Mouse (Mus musculus): ENCODE measurements around the gene Ube2l3. TPM values are rescaled to one million over a fixed set of nuclear protein-coding genes. Genes with fewer than 3 reads are reported as not detected.

The Ube2l3 gene
- 113 and 116 TPM in 2 replicates for polyA plus RNA-seq (2012; rRNA removed)

DNA sequence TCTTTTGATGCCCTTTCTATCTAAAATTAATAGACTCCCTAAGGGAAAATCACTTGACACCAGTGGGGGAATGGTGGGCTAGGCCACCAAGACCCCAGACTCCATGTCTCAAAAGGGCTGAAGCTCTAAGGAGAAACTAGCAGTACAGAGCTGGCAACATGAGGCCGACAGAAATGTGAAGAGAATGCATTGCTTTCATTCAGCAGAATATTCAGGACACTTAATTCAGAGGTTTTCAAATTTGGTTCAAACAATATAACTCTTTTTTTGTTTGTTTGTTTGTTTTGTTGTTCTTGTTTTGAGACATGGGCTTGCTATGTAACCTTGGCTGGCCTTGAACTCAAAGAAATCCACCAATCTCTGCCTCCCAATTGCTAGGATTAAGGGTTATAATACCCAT lies at the start of gene Ube2l3:
Ube2l3 (minus strand) TSS at position 101 of the 400 bp plus-strand sequence.

DNA sequence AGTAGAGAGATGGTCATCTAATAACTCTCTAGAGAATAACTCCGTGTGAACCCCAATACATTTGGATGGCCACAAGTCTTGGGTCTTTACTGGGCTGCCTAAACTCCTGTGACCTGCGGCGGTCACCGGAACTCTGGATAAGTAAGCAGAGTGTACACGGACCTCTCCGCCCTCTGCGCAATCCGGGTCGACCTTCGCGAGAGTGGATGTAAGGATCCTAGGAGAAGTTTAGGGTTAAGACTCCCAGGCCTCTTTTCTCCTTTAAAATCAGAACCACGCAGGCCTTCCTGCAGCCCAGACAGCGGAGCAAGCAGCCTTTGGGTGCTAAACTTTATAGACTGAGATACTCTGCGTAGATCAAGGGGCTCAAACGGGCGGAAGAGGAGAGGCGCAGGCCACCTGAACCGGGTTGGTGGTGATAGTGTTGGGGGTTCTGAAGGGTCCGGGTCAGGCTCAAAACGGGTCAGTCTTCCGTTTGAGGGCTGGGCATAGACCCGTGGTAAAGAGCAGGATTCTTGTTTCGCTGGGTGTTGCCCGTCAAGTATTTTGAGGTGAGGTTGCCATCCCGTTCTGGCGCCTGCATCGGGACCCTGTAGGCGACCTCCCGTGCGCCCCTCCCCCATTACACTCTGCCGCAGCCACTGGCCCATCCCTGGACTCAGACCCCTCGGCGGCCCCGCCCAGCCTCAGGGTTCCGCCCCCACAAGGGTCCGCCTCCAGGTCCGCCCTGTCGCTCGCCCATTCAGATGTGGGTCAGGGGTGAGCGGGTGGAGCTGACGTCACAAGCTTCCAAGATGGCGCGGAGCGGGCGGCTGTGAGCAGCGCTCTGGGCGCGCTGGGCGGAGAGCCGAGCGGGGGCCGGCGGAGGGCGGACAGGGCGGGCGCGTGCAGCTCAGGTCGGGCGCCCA lies 30.6 kb upstream of the Ube2l3 start, which contains the start of gene Hic2:
Hic2 (plus strand) TSS at position 779 of the 908 bp plus-strand sequence.

DNA sequence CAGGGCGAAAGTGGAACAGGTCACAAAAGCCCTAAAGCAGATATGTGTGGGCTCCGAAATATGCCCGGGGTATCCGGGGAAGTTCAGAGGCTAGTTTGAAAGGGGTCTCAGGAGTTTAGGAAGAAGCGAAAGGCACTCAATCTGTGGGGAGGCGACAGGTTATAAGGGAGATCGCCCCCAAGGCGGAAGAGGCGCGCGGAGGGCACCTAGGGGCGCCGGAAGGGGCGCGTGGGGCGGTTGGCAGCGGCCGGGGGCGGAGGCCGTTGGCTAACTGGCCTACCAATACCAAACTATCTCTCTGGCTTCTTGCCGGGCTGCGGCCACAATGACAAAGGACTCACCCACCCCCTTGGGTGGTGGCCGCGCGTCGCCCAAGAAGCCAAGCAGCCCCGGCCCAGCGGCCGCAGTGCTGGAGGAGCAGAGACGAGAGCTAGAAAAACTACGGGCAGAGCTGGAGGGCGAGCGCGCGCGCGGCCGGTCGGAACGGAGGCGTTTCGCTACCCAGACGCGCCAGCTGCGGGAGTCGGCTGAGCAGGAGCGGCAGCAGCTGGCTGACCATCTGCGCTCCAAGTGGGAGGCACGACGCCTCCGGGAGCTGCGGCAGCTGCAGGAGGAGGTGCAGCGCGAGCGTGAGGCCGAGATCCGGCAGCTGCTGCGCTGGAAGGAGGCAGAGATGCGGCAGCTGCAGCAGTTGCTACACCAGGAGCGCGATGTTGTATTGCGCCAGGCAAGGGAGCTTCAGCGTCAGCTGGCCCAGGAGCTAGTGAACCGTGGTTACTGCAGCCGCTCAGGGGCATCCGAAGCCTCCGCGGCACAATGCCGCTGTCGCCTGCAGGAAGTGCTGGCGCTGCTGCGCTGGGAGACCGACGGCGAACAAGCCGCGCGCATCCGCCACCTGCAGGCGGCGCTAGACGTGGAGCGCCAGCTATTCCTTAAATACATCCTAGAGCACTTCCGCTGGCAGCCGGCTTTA lies 6.2 kb upstream of the Ube2l3 start, which contains the start of gene Rimbp3:
Rimbp3 (plus strand) TSS at position 215 of the 973 bp plus-strand sequence.

DNA sequence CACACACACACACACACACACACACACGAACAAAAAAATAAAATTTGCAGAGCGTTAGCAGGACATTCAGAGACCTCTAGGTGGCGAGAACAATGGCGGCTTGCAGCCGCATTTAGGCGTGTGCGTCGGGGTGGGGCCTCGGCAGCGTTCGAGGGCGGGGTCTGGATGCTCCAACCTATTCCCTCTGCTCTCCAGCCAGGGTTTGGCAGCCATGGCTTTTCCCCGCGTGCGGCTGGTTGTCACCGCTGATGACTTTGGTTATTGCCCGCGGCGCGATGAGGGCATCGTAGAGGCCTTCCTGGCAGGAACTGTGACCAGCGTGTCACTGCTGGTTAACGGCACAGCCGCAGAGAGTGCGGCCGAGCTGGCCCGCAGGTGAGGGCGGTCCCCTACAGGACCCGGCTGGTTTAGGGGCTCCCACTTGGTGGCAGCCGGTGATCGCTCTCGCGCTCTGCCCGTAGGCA lies 55.6 kb downstream of the Ube2l3 start, which contains the start of gene Ccdc116:
Ccdc116 (minus strand) TSS at position 458 of the 464 bp plus-strand sequence.

DNA sequence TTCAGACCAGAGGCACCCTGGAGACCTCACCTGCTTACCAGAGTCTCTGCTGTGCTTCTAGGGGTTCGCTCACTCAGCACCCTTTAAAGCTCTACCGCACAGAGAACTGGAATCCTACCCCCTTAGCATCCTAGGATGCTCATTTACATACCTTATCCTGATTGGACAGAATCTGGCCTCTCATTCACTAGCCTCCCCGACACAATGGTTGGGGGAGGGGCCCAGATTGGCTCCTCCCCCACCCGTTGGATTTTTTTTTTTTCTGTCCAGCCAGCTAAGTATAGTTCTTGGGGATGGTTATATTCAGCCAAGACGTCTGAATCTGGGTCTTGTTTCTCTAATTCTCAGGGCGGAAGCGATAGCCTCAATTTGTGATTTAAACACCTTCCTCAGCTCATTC lies 58.1 kb downstream of the Ube2l3 start, which contains the start of gene Ydjc:
Ydjc (plus strand) TSS at position 283 of the 400 bp plus-strand sequence.

DNA sequence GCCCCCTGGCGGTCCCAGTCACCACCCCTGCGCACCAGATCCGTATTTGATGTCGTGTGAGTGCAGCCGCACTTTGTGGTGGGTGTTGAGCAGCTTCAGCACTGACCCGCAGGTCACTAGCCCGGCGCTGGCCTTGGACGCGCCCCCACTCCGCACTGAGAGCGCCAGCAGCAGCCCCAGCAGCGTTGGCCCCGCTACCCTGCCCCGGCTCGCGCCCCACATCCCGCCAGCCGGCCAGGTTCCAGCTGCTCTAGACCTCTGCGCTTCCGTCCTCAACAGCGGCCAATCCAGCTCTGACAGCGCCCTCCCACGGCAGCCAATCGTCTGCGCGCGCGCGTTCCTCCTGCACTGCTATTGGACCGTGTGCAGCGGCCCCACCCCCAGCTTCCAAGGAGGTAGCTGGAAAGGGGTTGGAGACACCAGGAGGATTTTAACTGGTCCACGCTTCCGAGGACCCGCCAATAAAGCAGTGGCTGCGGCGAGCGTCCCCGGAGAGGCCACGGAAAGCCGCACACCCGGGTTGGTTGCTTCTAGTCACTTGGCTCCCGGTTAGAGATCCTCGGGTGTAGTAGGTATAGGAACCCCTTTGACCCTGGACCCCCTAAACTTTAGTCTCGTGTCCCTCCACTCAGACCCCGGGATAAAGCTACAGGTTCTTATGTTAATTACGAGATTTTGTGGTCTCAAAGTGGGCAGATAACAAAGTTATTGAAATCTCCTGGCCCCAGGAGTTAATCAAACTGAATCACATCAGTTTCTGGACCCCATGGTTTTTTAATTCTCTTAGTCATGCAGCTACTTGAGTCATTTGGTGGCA lies 70.2 kb downstream of the Ube2l3 start, which contains the start of gene Sdf2l1:
Sdf2l1 (minus strand) TSS at position 295 of the 817 bp plus-strand sequence.

DNA sequence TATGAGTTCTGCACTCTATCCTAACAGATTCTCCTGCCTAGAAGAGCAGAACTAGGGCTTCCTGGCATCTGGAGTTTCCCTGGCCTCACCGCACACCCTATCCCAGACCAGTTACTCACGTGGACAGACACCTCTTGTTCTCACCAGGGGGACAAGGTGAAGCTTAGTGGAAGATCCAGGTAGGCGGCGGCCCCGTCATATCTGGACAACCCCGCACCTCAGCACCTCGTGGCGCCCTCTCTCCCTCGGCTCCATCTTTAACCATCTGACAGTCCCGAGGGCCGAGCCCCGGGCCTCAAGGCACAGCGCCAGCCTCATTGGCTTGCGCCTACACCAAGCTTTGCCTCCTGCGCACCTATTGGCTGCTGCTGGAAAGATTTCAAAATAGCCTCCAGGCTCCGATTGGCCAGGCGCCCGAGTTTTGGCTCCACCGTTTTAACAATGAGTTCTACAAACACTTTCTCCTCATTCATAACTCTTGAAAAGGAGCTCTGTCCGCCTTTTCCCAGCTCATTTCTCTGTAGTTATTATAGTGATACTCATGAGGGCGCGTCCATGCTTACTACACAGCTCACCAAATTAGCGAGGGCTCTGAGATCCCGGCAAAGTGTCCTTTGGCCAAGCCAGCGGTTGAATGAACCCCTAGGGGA lies 77.5 kb downstream of the Ube2l3 start, which contains the start of gene 2610318N02Rik:
2610318N02Rik (minus strand) TSS at position 297 of the 650 bp plus-strand sequence.

DNA sequence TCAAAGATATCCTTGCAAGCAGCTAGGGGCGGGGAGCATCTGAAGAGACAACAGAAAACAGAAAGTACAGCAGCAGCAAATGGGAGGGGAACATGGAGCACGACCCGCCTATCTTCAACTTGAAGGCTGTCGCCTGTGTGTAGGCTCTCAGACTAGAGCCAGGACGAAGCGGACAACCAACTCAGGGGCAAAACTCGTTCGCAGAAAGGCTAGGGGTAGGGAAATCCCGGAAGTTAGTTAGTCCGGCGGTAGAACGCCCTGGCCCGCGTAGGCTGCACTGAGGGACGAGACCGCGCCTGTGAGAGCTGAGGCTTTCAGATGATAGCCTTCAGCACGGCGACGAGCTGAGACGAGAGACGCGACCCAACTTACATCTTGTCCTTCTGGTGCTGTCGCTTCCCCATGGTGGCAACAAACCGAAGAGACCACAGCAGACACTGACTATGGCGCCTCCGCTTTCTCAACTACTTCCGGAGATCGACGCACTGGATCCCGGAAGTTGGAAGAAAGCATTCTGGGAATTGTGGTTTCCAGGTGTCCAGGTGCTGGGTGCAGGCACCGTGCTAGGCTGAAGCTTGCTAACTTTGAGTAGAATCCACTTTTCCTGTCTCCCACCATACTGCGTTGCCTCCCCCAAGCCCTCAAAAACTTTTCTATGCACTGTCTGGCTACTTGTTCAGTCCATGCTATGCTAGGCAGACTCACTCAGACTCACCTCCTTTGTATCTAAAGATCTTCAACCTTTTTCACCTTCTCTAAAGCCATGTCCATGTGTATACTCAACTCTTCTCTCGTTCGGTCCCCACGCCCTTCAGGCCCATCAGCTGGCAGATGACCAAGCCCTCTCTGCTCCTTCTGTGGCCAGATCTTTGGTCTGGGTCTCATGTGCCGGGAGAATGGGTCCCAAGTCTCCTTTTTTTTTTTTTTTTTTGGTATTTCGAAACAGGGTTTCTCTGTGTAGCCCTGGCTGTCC lies 91.4 kb downstream of the Ube2l3 start, which contains the start of gene Ppil2:
Ppil2 (minus strand) TSS at position 487 of the 973 bp plus-strand sequence.

Other genes starting within 250 kb of the Ube2l3 start
- 191 and 195 TPM in 2 replicates for gene Mapk1, start 219.3 kb downstream of the Ube2l3 start, polyA plus RNA-seq (2012; rRNA removed)
- 87.0 and 94.2 TPM in 2 replicates for gene Ypel1, start 133.0 kb downstream of the Ube2l3 start, polyA plus RNA-seq (2012; rRNA removed)
- gene Ppil2, start 91.4 kb downstream of the Ube2l3 start, polyA plus RNA-seq (2012; rRNA removed), result 133 and 137 TPM in 2 replicates
- 15.3 and 18.6 TPM in 2 replicates for gene 2610318N02Rik, start 77.5 kb downstream of the Ube2l3 start, polyA plus RNA-seq (2012; rRNA removed)
- 18.4 and 18.8 TPM in 2 replicates for gene Sdf2l1, start 70.3 kb downstream of the Ube2l3 start, polyA plus RNA-seq (2012; rRNA removed)
- gene Ydjc, start 58.0 kb downstream of the Ube2l3 start, polyA plus RNA-seq (2012; rRNA removed), result 79.1 and 81.8 TPM in 2 replicates
- gene Ccdc116, start 55.4 kb downstream of the Ube2l3 start, polyA plus RNA-seq (2012; rRNA removed), result 11.1 and 11.3 TPM in 2 replicates
- 1.6 TPM in 2 replicates for gene Rimbp3, start 6.0 kb upstream of the Ube2l3 start, polyA plus RNA-seq (2012; rRNA removed)
- 9.2 and 10.8 TPM in 2 replicates for gene Hic2, start 30.9 kb upstream of the Ube2l3 start, polyA plus RNA-seq (2012; rRNA removed)
- 128 and 133 TPM in 2 replicates for gene Tmem191c, start 73.4 kb upstream of the Ube2l3 start, polyA plus RNA-seq (2012; rRNA removed)
- gene Serpind1, start 128.7 kb upstream of the Ube2l3 start, polyA plus RNA-seq (2012; rRNA removed), result 2.3 and 3.2 TPM in 2 replicates
- 13.4 and 15.1 TPM in 2 replicates for gene Snap29, start 203.3 kb upstream of the Ube2l3 start, polyA plus RNA-seq (2012; rRNA removed)
- gene Pi4ka, start 203.7 kb upstream of the Ube2l3 start, polyA plus RNA-seq (2012; rRNA removed), result 147 and 148 TPM in 2 replicates
- gene Crkl, start 249.3 kb upstream of the Ube2l3 start, polyA plus RNA-seq (2012; rRNA removed), result 29.0 and 30.0 TPM in 2 replicates